Comparison of ENCODE assay signal across 10 mouse cellular contexts in the genomic region with DNA sequence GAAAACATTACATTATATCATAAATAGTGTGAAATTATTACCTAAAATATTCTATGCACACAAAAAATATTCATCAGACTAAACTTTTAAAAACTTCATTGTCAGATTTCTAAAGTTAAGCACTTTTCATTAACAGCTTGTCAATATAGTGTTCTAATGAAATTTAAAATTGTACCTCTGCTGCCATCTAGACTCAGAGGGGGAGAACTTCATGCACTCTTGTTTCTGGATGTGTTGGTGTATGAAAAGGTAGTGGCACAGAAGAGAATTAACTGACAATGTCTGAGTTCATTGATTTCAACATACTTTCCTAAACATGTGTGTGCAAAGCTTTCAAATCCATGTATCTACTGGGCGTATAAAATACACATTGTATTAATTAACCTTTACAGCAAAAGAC.
DNase-seq lines count a peak whose midpoint lies in the region; ATAC-seq and TF ChIP-seq lines count a peak whose summit lies in the region.
"Had no signal": no experiment of that assay in that cellular context is flagged by ENCODE, and none has a peak within 500 bp of the region (broad histone marks: within the 10 kb centered on the region; RNA-seq: fewer than 3 reads in every experiment).

No protein-coding gene starts in this region.

- DNase-seq in gastrocnemius, adult 2 months = no peak
- DNase-seq in gastrocnemius, postnatal 4 days (ENCODE audit: low spot score in 2 of 2) = no peak
- no peak for DNase-seq in lung, postnatal 0 days (ENCODE audit: low spot score)
- no peak for DNase-seq in lung, adult 18-20 months
- peak; percentile 36 for DNase-seq in embryo, embryonic 10 days (ENCODE audit: low spot score)
- DNase-seq in adrenal gland, adult 18-20 months (ENCODE audit: low spot score in 2 of 2) = no peak
- no peak for DNase-seq in adrenal gland, postnatal 25 days

- WGBS in lung, postnatal 0 days = 76% methylated on average over 1 of the region's 1 CpGs
- 56% methylated on average over 1 of the region's 1 CpGs for WGBS in neural tube, embryonic 15.5 days

- H3K4me2 ChIP-seq in lung, postnatal 0 days (replicated peaks; ENCODE audit: low read depth, low read length) = no peak overlapping the region
- H3K4me2 ChIP-seq in neural tube, embryonic 15.5 days = no peak overlapping the region
- H3K4me2 ChIP-seq: heart, embryonic 15.5 days had no signal

- peak; percentile 51 for TF ChIP-seq CTCF in gastrocnemius, adult 2 months (IDR thresholded peaks at IDR 0.05)
- peak; percentile 39; the same call in 1 of the 2 replicates for TF ChIP-seq CTCF in lung, postnatal 0 days (IDR thresholded peaks at IDR 0.05)

- H3K9me3 ChIP-seq in lung, postnatal 0 days (ENCODE audit: low read length) = no peaks in the 10 kb centered on the region
- H3K9me3 ChIP-seq in neural tube, embryonic 15.5 days (replicated peaks) = no peaks in the 10 kb centered on the region
- H3K9me3 ChIP-seq: heart, embryonic 15.5 days had no signal

- no peak overlapping the region for H3K9ac ChIP-seq in lung, postnatal 0 days (replicated peaks; ENCODE audit: low read depth)
- H3K9ac ChIP-seq in neural tube, embryonic 15.5 days (replicated peaks) = no peak overlapping the region
- H3K9ac ChIP-seq: heart, embryonic 15.5 days had no signal

- no peaks in the 10 kb centered on the region for H3K4me1 ChIP-seq in lung, postnatal 0 days (ENCODE audit: insufficient read depth, low read depth, low read length)
- no peaks in the 10 kb centered on the region for H3K4me1 ChIP-seq in neural tube, embryonic 15.5 days
- H3K4me1 ChIP-seq: heart, embryonic 15.5 days had no signal

- TF ChIP-seq EP300 in lung, postnatal 0 days (IDR thresholded peaks at IDR 0.05) = no peak

- H3K36me3 ChIP-seq in lung, postnatal 0 days (ENCODE audit: insufficient read depth, low read length) = no peaks in the 10 kb centered on the region
- no peaks in the 10 kb centered on the region for H3K36me3 ChIP-seq in neural tube, embryonic 15.5 days
- H3K36me3 ChIP-seq: G1E; heart, embryonic 15.5 days had no signal

- no peak overlapping the region for H3K27ac ChIP-seq in gastrocnemius, adult 2 months
- H3K27ac ChIP-seq in lung, postnatal 0 days (ENCODE audit: low read length) = no peak overlapping the region
- no peak overlapping the region for H3K27ac ChIP-seq in neural tube, embryonic 15.5 days (replicated peaks)
- H3K27ac ChIP-seq: heart, embryonic 15.5 days had no signal

- intact Hi-C loops in gastrocnemius, adult 2 months (cut with DNase I) = no loop called here

- H3K27me3 ChIP-seq in lung, postnatal 0 days (replicated peaks; ENCODE audit: insufficient read depth, low read length) = no peaks in the 10 kb centered on the region
- H3K27me3 ChIP-seq in neural tube, embryonic 15.5 days (replicated peaks) = no peaks in the 10 kb centered on the region
- H3K27me3 ChIP-seq: heart, embryonic 15.5 days had no signal

- ATAC-seq in lung, postnatal 0 days = no peak
- ATAC-seq in neural tube, embryonic 15.5 days (ENCODE audit: low FRiP score) = peak; percentile 65; the same call in 1 of the 2 replicates

- no peak overlapping the region for H3K4me3 ChIP-seq in gastrocnemius, adult 2 months
- no peak overlapping the region for H3K4me3 ChIP-seq in lung, postnatal 0 days (ENCODE audit: low read depth, low read length)
- no peak overlapping the region for H3K4me3 ChIP-seq in neural tube, embryonic 15.5 days (replicated peaks)
- H3K4me3 ChIP-seq: heart, embryonic 15.5 days had no signal
